Mouse (Mus musculus) lung, postnatal 0 days (tissue): ENCODE results near the gene Sipa1l3. TPM values are rescaled to one million over a fixed set of nuclear protein-coding genes. Genes with fewer than 3 reads are reported as not detected.
A peak's percentile ranks its signal among the peaks of the same experiment; 100 is the strongest.

Source experiments
- ATAC-seq: fragments of 200-750 bp; cut with Nextera tagmentation; 2 replicates; pipeline ENCODE4 v1.8.0; 2017; ENCODE audit warnings: moderate library complexity
- DNase-seq: peaks from one replicate; pipeline ENCODE4 v3.0.0-alpha.2; 2016; ENCODE audit warnings: low spot score
- H3K27ac ChIP-seq: fragments of 300-500 bp; sonication (generic); 2 replicates; pipeline ENCODE4 v1.5.1; 2014; ENCODE audit warnings: antibody characterized with exemption, mild to moderate bottlenecking, low read length, mixed read lengths
- H3K27me3 ChIP-seq: fragments of 300-500 bp; sonication (generic); replicated peaks from 2 replicates; pipeline ENCODE4 v1.6.1; 2014; ENCODE audit warnings: low read length, mixed read lengths; ENCODE audit not compliant: insufficient read depth
- H3K36me3 ChIP-seq: fragments of 300-500 bp; sonication (generic); 2 replicates; pipeline ENCODE4 v1.6.1; 2014; ENCODE audit warnings: low read length, mixed read lengths; ENCODE audit not compliant: insufficient read depth
- H3K4me1 ChIP-seq: fragments of 300-500 bp; sonication (generic); 2 replicates; pipeline ENCODE4 v1.6.1; 2014; ENCODE audit warnings: antibody characterized with exemption, low read depth, low read length, mixed read lengths; ENCODE audit not compliant: insufficient read depth
- H3K4me2 ChIP-seq: fragments of 300-500 bp; sonication (generic); replicated peaks from 2 replicates; pipeline ENCODE4 v1.6.1; 2014; ENCODE audit warnings: low read depth, mild to moderate bottlenecking, low read length, moderate library complexity, mixed read lengths
- H3K4me3 ChIP-seq: fragments of 300-500 bp; sonication (generic); 2 replicates; pipeline ENCODE4 v1.5.1; 2014; ENCODE audit warnings: low read depth, low read length
- H3K9ac ChIP-seq: fragments of 300-500 bp; sonication (generic); replicated peaks from 2 replicates; pipeline ENCODE4 v1.6.1; 2014; ENCODE audit warnings: low read depth, mild to moderate bottlenecking
- H3K9me3 ChIP-seq: fragments of 300-500 bp; sonication (generic); 2 replicates; pipeline ENCODE4 v1.6.1; 2016; ENCODE audit warnings: low read length, mixed read lengths
- CTCF ChIP-seq: IDR thresholded peaks from 2 replicates; pipeline ENCODE4 v1.5.1; 2016; ENCODE audit warnings: antibody characterized with exemption, mild to moderate bottlenecking
- EP300 ChIP-seq: IDR thresholded peaks from 2 replicates; pipeline ENCODE4 v1.6.1; 2016; ENCODE audit warnings: antibody characterized with exemption, mild to moderate bottlenecking, control low read depth
- WGBS: fragments of 180-500 bp; shearing (Covaris S2); extraction: QIAGEN DNeasy Blood & Tissue Kit; methylation state at CpG from one replicate; pipeline ENCODE4 v1.1.7; 2014; 5-methylcytosine and 5-hydroxymethylcytosine counted together
- polyA plus RNA-seq: library from polyadenylated mRNA; unstranded; fragments of >200 nt; fragmentation: Nextera tagmentation; extraction: Ambion mirVana; gene quantifications from 2 replicates; pipeline ENCODE4 v1.2.1, GENCODE M21; 2015

Gene Sipa1l3
- polyA plus RNA-seq, 1 experiment from 2014 or later, result 18.5 TPM

DNA sequence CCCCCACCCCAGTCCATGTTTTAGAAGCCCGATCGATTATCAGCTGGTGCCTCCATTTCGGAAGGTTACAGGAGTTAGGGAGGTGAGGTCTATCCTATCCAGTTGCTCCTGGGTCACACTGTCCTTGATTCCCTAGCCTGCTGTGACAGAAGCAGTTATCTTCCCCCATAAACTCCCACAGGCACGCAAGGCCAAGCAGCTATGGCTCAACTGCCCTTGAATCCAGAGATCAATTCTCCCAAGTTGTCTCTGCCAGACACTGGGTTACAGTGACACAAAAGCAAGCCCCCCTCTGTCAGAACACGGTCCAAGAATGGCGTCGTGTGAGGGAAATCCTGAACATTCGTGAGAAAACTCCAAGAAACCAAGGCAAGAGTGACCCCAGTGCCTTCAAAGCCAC lies 163.0 kb downstream of the Sipa1l3 start:
- DNase-seq (no peak), ATAC-seq (no peak)
- H3K36me3 ChIP-seq, result peaks cover 15% of the 10 kb centered on the region; the same call in 1 of the 2 replicates
- no peaks in the 10 kb centered on the region for H3K4me1 ChIP-seq
- no peak overlapping the region for H3K9ac ChIP-seq
- no peaks in the 10 kb centered on the region for H3K9me3 ChIP-seq
- WGBS, result 96% methylated on average over 8 of the region's 8 CpGs
- H3K4me3 ChIP-seq, result no peak overlapping the region
- no peak overlapping the region for H3K4me2 ChIP-seq
- no peak for TF ChIP-seq CTCF
- TF ChIP-seq EP300, result no peak
- no peaks in the 10 kb centered on the region for H3K27me3 ChIP-seq
- H3K27ac ChIP-seq, result no peak overlapping the region

DNA sequence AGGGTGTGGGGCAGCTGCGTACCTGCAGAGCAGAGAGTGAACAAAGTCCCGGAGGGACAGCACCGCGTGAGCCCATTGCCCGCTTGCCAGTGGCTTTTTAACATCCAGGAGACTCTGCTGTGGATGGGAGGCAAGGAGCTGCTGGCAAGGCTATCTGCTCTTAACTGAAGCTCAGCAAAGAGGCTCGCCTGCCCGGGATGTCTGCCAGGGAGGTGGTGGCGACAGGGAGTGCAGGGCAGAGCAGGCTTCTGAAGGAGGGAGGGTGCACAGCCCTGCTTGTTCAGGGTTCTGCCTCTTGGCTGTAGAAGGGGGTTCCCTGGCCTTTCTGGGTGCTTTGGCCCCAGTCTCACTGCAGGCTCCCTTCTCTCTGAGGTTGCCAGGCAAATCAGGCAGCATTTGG lies 164.3 kb downstream of the Sipa1l3 start:
- ATAC-seq, result no peak
- no peak overlapping the region for H3K4me3 ChIP-seq
- no peak overlapping the region for H3K27ac ChIP-seq
- TF ChIP-seq CTCF, result no peak
- DNase-seq, result no peak
- H3K9me3 ChIP-seq, result no peaks in the 10 kb centered on the region
- no peak overlapping the region for H3K9ac ChIP-seq
- H3K36me3 ChIP-seq, result peaks cover 15% of the 10 kb centered on the region; the same call in 1 of the 2 replicates
- no peak overlapping the region for H3K4me2 ChIP-seq
- WGBS, result 96% methylated on average over 8 of the region's 8 CpGs
- no peaks in the 10 kb centered on the region for H3K27me3 ChIP-seq
- no peaks in the 10 kb centered on the region for H3K4me1 ChIP-seq

DNA sequence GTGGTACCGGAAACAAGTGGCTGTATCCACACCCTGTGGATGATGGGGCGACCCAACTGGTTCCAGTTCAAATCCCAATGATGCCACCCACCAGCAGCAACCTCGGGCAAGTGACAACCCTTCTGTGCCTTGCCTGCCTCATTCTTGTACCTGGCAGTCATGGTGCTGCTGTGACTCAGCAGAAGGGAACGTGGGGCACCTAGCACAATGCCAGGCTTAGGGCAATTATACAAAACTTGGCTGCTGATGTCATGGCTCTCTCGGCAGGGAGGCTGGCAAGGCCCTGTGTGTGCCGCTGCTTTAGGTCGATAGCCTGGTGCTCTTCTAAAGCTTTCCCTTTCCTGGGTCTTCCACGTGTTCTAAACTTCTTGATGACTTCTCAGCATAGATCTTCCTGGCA lies 166.2 kb downstream of the Sipa1l3 start:
- 88% methylated on average over 8 of the region's 8 CpGs for WGBS
- DNase-seq, result no peak
- TF ChIP-seq CTCF, result no peak
- no peak for TF ChIP-seq EP300

DNA sequence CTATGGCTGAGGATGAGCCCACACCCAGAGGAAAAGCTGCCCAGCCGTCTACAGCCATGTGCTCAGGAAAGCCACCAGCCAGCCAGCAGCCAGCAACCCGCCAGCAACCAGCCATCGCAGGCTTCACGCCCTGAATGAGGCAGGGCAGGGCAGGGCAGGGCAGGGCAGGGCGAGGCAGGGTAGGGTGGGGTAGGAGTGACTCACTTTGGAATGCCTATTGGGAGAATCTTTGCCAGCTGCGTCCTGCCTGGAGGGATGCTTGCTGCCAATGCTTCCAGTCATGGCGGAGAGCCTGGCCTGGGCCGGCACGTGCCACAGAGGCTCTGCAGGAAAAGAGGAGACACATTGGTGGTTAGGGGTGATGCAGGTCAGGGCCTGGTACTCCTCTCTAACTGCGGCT lies 168.0 kb downstream of the Sipa1l3 start:
- Histone ChIP-seq H3K27me3 (no peaks in the 10 kb centered on the region), H3K36me3 (peaks cover 12% of the 10 kb centered on the region; the same call in 1 of the 2 replicates), H3K9me3 (no peaks in the 10 kb centered on the region), H3K9ac (no peak overlapping the region), H3K4me2 (no peak overlapping the region), H3K27ac (no peak overlapping the region), H3K4me1 (no peaks in the 10 kb centered on the region), H3K4me3 (no peak overlapping the region)
- TF ChIP-seq EP300 (no peak), CTCF (no peak)
- ATAC-seq (peak; percentile 37; the same call in 1 of the 2 replicates), DNase-seq (no peak)
- 83% methylated on average over 10 of the region's 10 CpGs for WGBS

More for the DNA sequence above, 166.2 kb downstream of the Sipa1l3 start:
- H3K4me1 ChIP-seq, result no peaks in the 10 kb centered on the region
- H3K9ac ChIP-seq, result no peak overlapping the region
- no peaks in the 10 kb centered on the region for H3K9me3 ChIP-seq
- no peak overlapping the region for H3K4me3 ChIP-seq
- peaks cover 14% of the 10 kb centered on the region; the same call in 1 of the 2 replicates for H3K36me3 ChIP-seq
- H3K27me3 ChIP-seq, result no peaks in the 10 kb centered on the region
- no peak overlapping the region for H3K4me2 ChIP-seq
- no peak for ATAC-seq
- no peak overlapping the region for H3K27ac ChIP-seq

DNA sequence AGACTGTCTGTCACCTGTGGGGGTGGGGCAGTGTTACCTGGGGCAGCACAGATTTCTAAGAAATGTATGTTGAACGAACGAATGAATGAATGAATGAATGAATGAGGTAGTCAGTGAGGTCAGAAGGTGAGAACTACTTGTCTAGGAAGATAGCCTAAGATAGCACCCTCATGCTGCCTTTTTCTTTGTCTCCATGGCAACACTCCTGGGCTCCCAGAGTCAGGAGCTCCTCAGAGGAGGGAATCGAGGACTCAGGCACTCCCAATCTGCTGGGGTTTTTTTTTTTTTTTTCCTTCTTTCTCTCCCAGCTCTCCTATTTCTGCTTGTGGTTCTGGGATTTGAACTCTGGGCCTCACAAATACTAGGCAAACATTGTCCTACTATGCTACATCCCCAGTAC lies 172.2 kb downstream of the Sipa1l3 start:
- H3K27ac ChIP-seq, result no peak overlapping the region
- 71% methylated on average over 3 of the region's 3 CpGs for WGBS
- no peaks in the 10 kb centered on the region for H3K9me3 ChIP-seq
- TF ChIP-seq EP300, result no peak
- TF ChIP-seq CTCF, result no peak
- no peak overlapping the region for H3K4me2 ChIP-seq
- no peak overlapping the region for H3K4me3 ChIP-seq
- H3K27me3 ChIP-seq, result no peaks in the 10 kb centered on the region
- H3K4me1 ChIP-seq, result no peaks in the 10 kb centered on the region
- DNase-seq (no peak), ATAC-seq (no peak)
- no peak overlapping the region for H3K9ac ChIP-seq
- no peaks in the 10 kb centered on the region for H3K36me3 ChIP-seq

DNA sequence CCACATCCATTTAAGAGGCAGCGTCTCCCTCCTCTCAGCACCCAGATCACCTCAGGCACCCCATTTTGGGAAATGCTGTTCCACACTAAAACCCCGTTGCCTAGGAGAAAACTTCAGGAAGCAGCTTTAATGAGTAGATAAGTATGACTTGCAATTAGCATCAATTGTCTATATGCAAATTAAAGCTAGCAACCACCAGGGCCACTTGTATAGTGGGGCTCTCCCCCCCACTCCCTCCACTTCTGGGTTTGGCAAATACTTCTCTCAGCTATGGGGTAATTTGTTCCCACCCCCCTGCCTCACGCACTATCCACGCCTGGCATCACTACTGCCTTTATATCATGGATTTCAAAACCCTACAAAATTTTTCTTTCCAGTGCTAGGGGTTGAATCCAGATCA lies 172.9 kb downstream of the Sipa1l3 start:
- Histone ChIP-seq H3K27me3 (no peaks in the 10 kb centered on the region), H3K27ac (no peak overlapping the region), H3K9ac (no peak overlapping the region), H3K4me2 (no peak overlapping the region), H3K36me3 (no peaks in the 10 kb centered on the region), H3K4me3 (no peak overlapping the region), H3K4me1 (no peaks in the 10 kb centered on the region), H3K9me3 (no peaks in the 10 kb centered on the region)
- ATAC-seq (no peak), DNase-seq (no peak)
- 82% methylated on average over 4 of the region's 4 CpGs for WGBS
- TF ChIP-seq CTCF, result no peak
- no peak for TF ChIP-seq EP300

DNA sequence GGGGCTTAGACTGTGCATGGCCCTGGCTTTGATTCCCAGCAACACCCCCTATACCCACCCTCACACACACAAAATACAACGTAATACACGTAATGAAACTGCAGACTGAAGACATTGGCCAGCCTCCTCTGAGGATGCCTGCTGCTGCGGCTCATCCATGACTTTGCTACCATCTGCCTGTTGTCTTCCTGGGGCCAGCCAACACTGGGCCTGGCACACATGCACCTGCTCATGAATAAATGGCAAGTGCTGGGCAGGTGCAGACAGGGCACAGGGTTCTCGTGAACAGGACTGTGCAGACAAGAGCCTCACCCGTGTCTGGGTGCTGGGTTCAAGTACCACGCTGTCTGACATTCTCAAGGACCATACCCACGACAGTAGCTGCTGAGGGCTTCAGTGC lies 174.7 kb downstream of the Sipa1l3 start:
- Histone ChIP-seq H3K4me1 (no peaks in the 10 kb centered on the region), H3K27me3 (no peaks in the 10 kb centered on the region), H3K36me3 (no peaks in the 10 kb centered on the region), H3K4me3 (no peak overlapping the region), H3K27ac (no peak overlapping the region), H3K9ac (no peak overlapping the region), H3K4me2 (no peak overlapping the region), H3K9me3 (no peaks in the 10 kb centered on the region)
- 88% methylated on average over 7 of the region's 7 CpGs for WGBS
- DNase-seq (no peak), ATAC-seq (no peak)
- TF ChIP-seq CTCF, result no peak
- no peak for TF ChIP-seq EP300
